Mouse (Mus musculus): Measurements from ENCODE around the gene Lrrc74a. TPM values are rescaled to one million over a fixed set of nuclear protein-coding genes. Genes with fewer than 3 reads are reported as not detected.

Gene Lrrc74a
- polyA plus RNA-seq, 1 experiment from 2014 or later, result not detected

- 2% methylated on average over 23 of the region's 23 CpGs for WGBS
- Histone ChIP-seq H3K9me3 (no peaks in the 10 kb centered on the region), H3K4me3 (no peak overlapping the region), H3K36me3 (no peaks in the 10 kb centered on the region), H3K4me2 (peak overlapping the region; percentile 44), H3K27me3 (no peaks in the 10 kb centered on the region), H3K27ac (replicated peaks) (peak overlapping the region; percentile 99), H3K4me1 (replicated peaks) (peaks cover 80% of the 10 kb centered on the region), H3K9ac (peak overlapping the region; percentile 65)
- peak; percentile 66 for ATAC-seq (ENCODE audit: low read depth)
These were observed 67.2 kb downstream of the Lrrc74a start for GRCm38 (mm10) chr12:86801148-86802004.

GRCm38 (mm10) chr12:86802005-86802671 is 68.0 kb downstream of the Lrrc74a start:
- no peaks in the 10 kb centered on the region for H3K27me3 ChIP-seq
- peaks cover 87% of the 10 kb centered on the region for H3K4me1 ChIP-seq (replicated peaks)
- 3% methylated on average over 17 of the region's 17 CpGs for WGBS
- H3K4me3 ChIP-seq, result no peak overlapping the region
- H3K36me3 ChIP-seq, result no peaks in the 10 kb centered on the region
- H3K9ac ChIP-seq, result peak overlapping the region; percentile 65
- H3K9me3 ChIP-seq, result no peaks in the 10 kb centered on the region
- ATAC-seq (ENCODE audit: low read depth), result peak; percentile 38; the same call in 1 of the 2 replicates
- peak overlapping the region; percentile 99 for H3K27ac ChIP-seq (replicated peaks)
- peak overlapping the region; percentile 44 for H3K4me2 ChIP-seq

- no peak for ATAC-seq (ENCODE audit: low read depth)
- Histone ChIP-seq H3K9me3 (no peaks in the 10 kb centered on the region), H3K27ac (replicated peaks) (peak overlapping the region; percentile 99), H3K9ac (no peak overlapping the region), H3K27me3 (no peaks in the 10 kb centered on the region), H3K36me3 (no peaks in the 10 kb centered on the region), H3K4me2 (no peak overlapping the region), H3K4me3 (no peak overlapping the region), H3K4me1 (replicated peaks) (peaks cover 94% of the 10 kb centered on the region)
- 53% methylated on average over 3 of the region's 3 CpGs for WGBS
These were observed 68.7 kb downstream of the Lrrc74a start for GRCm38 (mm10) chr12:86802899-86803298.

- Histone ChIP-seq H3K4me1 (replicated peaks) (peaks cover 100% of the 10 kb centered on the region), H3K36me3 (no peaks in the 10 kb centered on the region), H3K4me2 (no peak overlapping the region), H3K9ac (peak overlapping the region; percentile 49; the same call in 1 of the 2 replicates), H3K27ac (replicated peaks) (peak overlapping the region; percentile 99), H3K9me3 (no peaks in the 10 kb centered on the region), H3K4me3 (no peak overlapping the region), H3K27me3 (no peaks in the 10 kb centered on the region)
- 59% methylated on average over 6 of the region's 6 CpGs for WGBS
- ATAC-seq (ENCODE audit: low read depth), result no peak
These were observed 69.6 kb downstream of the Lrrc74a start for GRCm38 (mm10) chr12:86803651-86804307.

GRCm38 (mm10) chr12:86804308-86804700 is 70.1 kb downstream of the Lrrc74a start:
- H3K9ac ChIP-seq, result peak overlapping the region; percentile 14; the same call in 1 of the 2 replicates

GRCm38 (mm10) chr12:86804857-86805256 is 70.7 kb downstream of the Lrrc74a start:
- Histone ChIP-seq H3K4me1 (replicated peaks) (peaks cover 99% of the 10 kb centered on the region), H3K36me3 (no peaks in the 10 kb centered on the region), H3K27me3 (no peaks in the 10 kb centered on the region), H3K27ac (replicated peaks) (peak overlapping the region; percentile 99), H3K9ac (peak overlapping the region; percentile 14; the same call in 1 of the 2 replicates), H3K4me2 (no peak overlapping the region), H3K9me3 (no peaks in the 10 kb centered on the region), H3K4me3 (no peak overlapping the region)
- no peak for ATAC-seq (ENCODE audit: low read depth)
- WGBS, result 82% methylated on average over 2 of the region's 2 CpGs

More at GRCm38 (mm10) chr12:86804308-86804700, 70.1 kb downstream of the Lrrc74a start:
- Histone ChIP-seq H3K4me2 (no peak overlapping the region), H3K4me1 (replicated peaks) (peaks cover 100% of the 10 kb centered on the region), H3K9me3 (no peaks in the 10 kb centered on the region), H3K27me3 (no peaks in the 10 kb centered on the region), H3K27ac (replicated peaks) (peak overlapping the region; percentile 99), H3K36me3 (no peaks in the 10 kb centered on the region), H3K4me3 (no peak overlapping the region)
- ATAC-seq (ENCODE audit: low read depth), result no peak
- WGBS, result 34% methylated on average over 4 of the region's 4 CpGs

GRCm38 (mm10) chr12:86805315-86805714 is 71.1 kb downstream of the Lrrc74a start:
- 60% methylated on average over 4 of the region's 4 CpGs for WGBS
- H3K27me3 ChIP-seq, result no peaks in the 10 kb centered on the region
- H3K4me2 ChIP-seq, result no peak overlapping the region
- H3K4me3 ChIP-seq, result no peak overlapping the region
- H3K9ac ChIP-seq, result no peak overlapping the region; the same call in 1 of the 2 replicates
- no peaks in the 10 kb centered on the region for H3K36me3 ChIP-seq
- no peaks in the 10 kb centered on the region for H3K9me3 ChIP-seq
- H3K27ac ChIP-seq (replicated peaks), result peak overlapping the region; percentile 99
- H3K4me1 ChIP-seq (replicated peaks), result peaks cover 96% of the 10 kb centered on the region
- no peak for ATAC-seq (ENCODE audit: low read depth)

- Histone ChIP-seq H3K4me2 (peak overlapping the region; percentile 46), H3K9me3 (no peaks in the 10 kb centered on the region), H3K27ac (replicated peaks) (peak overlapping the region; percentile 99), H3K27me3 (no peaks in the 10 kb centered on the region), H3K4me3 (peak overlapping the region; percentile 11; the same call in 1 of the 2 replicates), H3K9ac (peak overlapping the region; percentile 67), H3K4me1 (replicated peaks) (peaks cover 96% of the 10 kb centered on the region), H3K36me3 (no peaks in the 10 kb centered on the region)
- 2% methylated on average over 20 of the region's 20 CpGs for WGBS
- ATAC-seq (ENCODE audit: low read depth), result peak; percentile 21; the same call in 1 of the 2 replicates
These were observed 72.1 kb downstream of the Lrrc74a start for GRCm38 (mm10) chr12:86806031-86806922.

GRCm38 (mm10) chr12:86806923-86807794 is 73.0 kb downstream of the Lrrc74a start:
- 0 out of 2 replicates have a peak overlapping the region, but pooled peaks have one; percentile 11 for H3K4me3 ChIP-seq

GRCm38 (mm10) chr12:86807795-86808128 is 73.6 kb downstream of the Lrrc74a start:
- no peaks in the 10 kb centered on the region for H3K9me3 ChIP-seq
- H3K4me2 ChIP-seq, result peak overlapping the region; percentile 46
- no peaks in the 10 kb centered on the region for H3K36me3 ChIP-seq
- 21% methylated on average over 4 of the region's 4 CpGs for WGBS
- no peaks in the 10 kb centered on the region for H3K27me3 ChIP-seq
- no peak overlapping the region for H3K4me3 ChIP-seq
- H3K27ac ChIP-seq (replicated peaks), result peak overlapping the region; percentile 99
- no peak for ATAC-seq (ENCODE audit: low read depth)
- peak overlapping the region; percentile 63 for H3K9ac ChIP-seq
- H3K4me1 ChIP-seq (replicated peaks), result peaks cover 90% of the 10 kb centered on the region

More at GRCm38 (mm10) chr12:86806923-86807794, 73.0 kb downstream of the Lrrc74a start:
- Histone ChIP-seq H3K4me2 (peak overlapping the region; percentile 46), H3K27me3 (no peaks in the 10 kb centered on the region), H3K9me3 (no peaks in the 10 kb centered on the region), H3K4me1 (replicated peaks) (peaks cover 92% of the 10 kb centered on the region), H3K27ac (replicated peaks) (peak overlapping the region; percentile 99), H3K9ac (peak overlapping the region; percentile 67), H3K36me3 (no peaks in the 10 kb centered on the region)
- peak; percentile 84 for ATAC-seq (ENCODE audit: low read depth)
- WGBS, result 8% methylated on average over 5 of the region's 5 CpGs

Measured in neural tube, embryonic 13.5 days (tissue).